Mouse (Mus musculus) central nervous system, embryonic 11.5 days (tissue): Measurements from ENCODE around the gene Cd200r3. TPM values are rescaled to one million over a fixed set of nuclear protein-coding genes. Genes with fewer than 3 reads are reported as not detected.

ENCODE experiments used
- polyA plus RNA-seq: library from polyadenylated mRNA; depleted of rRNA; stranded (reverse); fragments of >200 nt; gene quantifications from 2 replicates; pipeline ENCODE4 v1.2.3, GENCODE M21; 2012; rRNA removed

Gene Cd200r3
- polyA plus RNA-seq = 0.02 and 0.06 TPM in 2 replicates

GRCm38 (mm10) chr16:44943468-44943867 lies at the start of gene Cd200r3:
Cd200r3 (plus strand) TSS chr16:44943678.

Other genes starting within 250 kb of the Cd200r3 start
- 12.2 and 15.4 TPM in 2 replicates for gene Nepro, start 219.4 kb upstream of the Cd200r3 start, polyA plus RNA-seq
- gene Gtpbp8, start 197.3 kb upstream of the Cd200r3 start, polyA plus RNA-seq = 14.2 and 17.0 TPM in 2 replicates
- 0.46 and 0.61 TPM in 2 replicates for gene Cd200r1, start 177.9 kb upstream of the Cd200r3 start, polyA plus RNA-seq
- gene Cd200r4, start 131.9 kb upstream of the Cd200r3 start, polyA plus RNA-seq = 0.09 and 0.14 TPM in 2 replicates
- gene Cd200r2, start 76.6 kb upstream of the Cd200r3 start, polyA plus RNA-seq = 0.05 TPM in 1 of 2 replicates, not detected in the other
- 14.3 and 21.9 TPM in 2 replicates for gene Ccdc80, start 149.7 kb downstream of the Cd200r3 start, polyA plus RNA-seq
- gene Slc35a5, start 215.0 kb downstream of the Cd200r3 start, polyA plus RNA-seq = 11.7 and 15.5 TPM in 2 replicates
- gene Atg3, start 215.1 kb downstream of the Cd200r3 start, polyA plus RNA-seq = 26.6 and 37.5 TPM in 2 replicates